Mouse (Mus musculus): Measurements from ENCODE around the gene Mpz.

- TF ChIP-seq ZNF384 (IDR thresholded peaks at IDR 0.05; ENCODE audit: low read depth, low read length) (no peak), CHD2 (IDR thresholded peaks at IDR 0.05; ENCODE audit: low read depth, low read length) (no peak), HCFC1 (IDR thresholded peaks at IDR 0.05; ENCODE audit: borderline replicate concordance, insufficient read depth, low read length) (no peak), ZC3H11A (IDR thresholded peaks at IDR 0.05; ENCODE audit: borderline replicate concordance, low read depth, low read length) (no peak)
These were observed 37.5 kb upstream of the Mpz start for GRCm38 (mm10) chr1:171112986-171113385.
